Mouse (Mus musculus) bone marrow macrophage, adult 2 months (primary cell): Measurements from ENCODE around the gene Rpl31.

Experiments used
- CTCF ChIP-seq: IDR thresholded peaks from 2 replicates; pipeline ENCODE4 v1.5.1; 2012; ENCODE audit warnings: low read depth, mild to moderate bottlenecking, low read length, moderate library complexity
- POLR2A ChIP-seq: IDR thresholded peaks from 2 replicates; pipeline ENCODE4 v1.6.1; 2012; ENCODE audit warnings: mild to moderate bottlenecking, low read depth, low read length, borderline replicate concordance

DNA sequence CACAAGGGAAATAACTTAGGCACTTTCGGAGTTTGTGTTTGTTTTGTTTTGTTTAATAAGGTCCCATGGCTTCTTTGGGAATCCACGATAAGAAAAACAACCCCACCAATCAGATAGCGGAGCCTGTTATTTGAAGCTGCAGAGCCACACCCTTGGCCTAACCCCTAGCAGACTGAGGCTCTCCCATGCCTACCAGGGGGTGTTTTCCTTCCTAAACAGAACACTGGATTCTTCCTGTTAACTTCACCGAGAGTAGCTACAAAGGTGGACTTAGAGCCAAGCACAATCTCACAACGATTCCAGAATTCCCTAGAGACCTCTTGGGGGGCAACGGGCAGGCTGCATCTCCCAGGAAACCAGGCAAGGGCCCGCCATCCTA, 5.1 kb upstream of the Rpl31 start:
- no peak for TF ChIP-seq POLR2A
- TF ChIP-seq CTCF, result no peak
